Mouse (Mus musculus) midbrain, postnatal 0 days (tissue): ENCODE results near the gene Gmpr. TPM values are rescaled to one million over a fixed set of nuclear protein-coding genes. Genes with fewer than 3 reads are reported as not detected.

Experiments
- ATAC-seq: fragments of 200-750 bp; cut with Nextera tagmentation; 2 replicates; pipeline ENCODE4 v1.8.0; 2017; ENCODE audit warnings: moderate number of reproducible peaks, mild to moderate bottlenecking, moderate TSS enrichment, moderate library complexity; ENCODE audit not compliant: low FRiP score
- DNase-seq: peaks from one replicate; pipeline ENCODE4 v3.0.0-alpha.2; 2015; ENCODE audit warnings: low spot score
- H3K27ac ChIP-seq: fragments of 300-500 bp; sonication (generic); 2 replicates; pipeline ENCODE4 v1.5.1; 2014; ENCODE audit warnings: low read depth, mild to moderate bottlenecking, low read length, mixed read lengths
- H3K27me3 ChIP-seq: fragments of 300-500 bp; sonication (generic); 2 replicates; pipeline ENCODE4 v1.6.1; 2014; ENCODE audit warnings: low read length, control low read depth, mixed read lengths; ENCODE audit not compliant: insufficient read depth
- H3K36me3 ChIP-seq: fragments of 300-500 bp; sonication (generic); 2 replicates; pipeline ENCODE4 v1.6.1; 2014; ENCODE audit warnings: low read length, control low read depth, mixed read lengths; ENCODE audit not compliant: insufficient read depth
- H3K4me1 ChIP-seq: fragments of 300-500 bp; sonication (generic); 2 replicates; pipeline ENCODE4 v1.6.1; 2014; ENCODE audit warnings: mild to moderate bottlenecking, control low read depth, antibody characterized with exemption, low read length, mixed read lengths; ENCODE audit not compliant: insufficient read depth
- H3K4me2 ChIP-seq: fragments of 300-500 bp; sonication (generic); 2 replicates; pipeline ENCODE4 v1.6.1; 2014; ENCODE audit warnings: low read depth, mild to moderate bottlenecking, low read length, mixed read lengths; ENCODE audit not compliant: poor library complexity, severe bottlenecking
- H3K4me3 ChIP-seq: fragments of 300-500 bp; sonication (generic); 2 replicates; pipeline ENCODE4 v1.5.1; 2014; ENCODE audit warnings: low read depth, mild to moderate bottlenecking, low read length, moderate library complexity
- H3K9ac ChIP-seq: fragments of 300-500 bp; sonication (generic); replicated peaks from 2 replicates; pipeline ENCODE4 v1.6.1; 2014; ENCODE audit warnings: mild to moderate bottlenecking, low read length, moderate library complexity, mixed read lengths; ENCODE audit not compliant: poor library complexity, severe bottlenecking
- H3K9me3 ChIP-seq: fragments of 300-500 bp; sonication (generic); 2 replicates; pipeline ENCODE4 v1.6.1; 2016; ENCODE audit warnings: low read length, control low read depth
- CTCF ChIP-seq: IDR thresholded peaks from 2 replicates; pipeline ENCODE4 v1.5.1; 2016; ENCODE audit warnings: antibody characterized with exemption, mild to moderate bottlenecking
- whole genome bisulfite sequencing: fragments of 180-500 bp; shearing (Covaris S2); extraction: QIAGEN DNeasy Blood & Tissue Kit; methylation state at CpG from one replicate; pipeline ENCODE4 v1.1.7; 2014; 5-methylcytosine and 5-hydroxymethylcytosine counted together
- polyA plus RNA-seq: library from polyadenylated mRNA; unstranded; fragments of >200 nt; fragmentation: Nextera tagmentation; extraction: Ambion mirVana; gene quantifications from 2 replicates; pipeline ENCODE4 v1.2.1, GENCODE M21; 2015
- total RNA-seq: library from RNA; depleted of rRNA; stranded (reverse); fragments of >200 nt; gene quantifications from 2 replicates; pipeline ENCODE4 v1.2.3, GENCODE M21; 2014

Gmpr gene
- total and polyA plus RNA-seq, 2 experiments from 2014 or later: 29.2 to 36.7 TPM

- 61% methylated on average over 10 of the region's 10 CpGs for WGBS
- no peak overlapping the region for H3K27ac ChIP-seq
Measured at GRCm38 (mm10) chr13:45466031-45466519, 41.2 kb upstream of the Gmpr start.

GRCm38 (mm10) chr13:45468751-45469150, 38.5 kb upstream of the Gmpr start:
- no peak for TF ChIP-seq CTCF
- Histone ChIP-seq H3K36me3 (no peaks in the 10 kb centered on the region), H3K4me3 (no peak overlapping the region), H3K9me3 (no peaks in the 10 kb centered on the region), H3K4me1 (peaks cover 10% of the 10 kb centered on the region; the same call in 1 of the 2 replicates), H3K4me2 (no peak overlapping the region), H3K27ac (no peak overlapping the region), H3K27me3 (0 out of 2 replicates have a peak, but pooled peaks cover 5% of the 10 kb centered on the region), H3K9ac (no peak overlapping the region)
- WGBS: 67% methylated on average over 5 of the region's 5 CpGs
- ATAC-seq (no peak), DNase-seq (no peak)

More at GRCm38 (mm10) chr13:45466031-45466519, 41.2 kb upstream of the Gmpr start:
- Histone ChIP-seq H3K9ac (no peak overlapping the region), H3K9me3 (no peaks in the 10 kb centered on the region), H3K4me2 (no peak overlapping the region), H3K4me3 (no peak overlapping the region), H3K27me3 (0 out of 2 replicates have a peak, but pooled peaks cover 5% of the 10 kb centered on the region), H3K36me3 (no peaks in the 10 kb centered on the region), H3K4me1 (peaks cover 10% of the 10 kb centered on the region; the same call in 1 of the 2 replicates)
- DNase-seq (peak; percentile 79), ATAC-seq (no peak)
- no peak for TF ChIP-seq CTCF

- H3K27ac ChIP-seq: no peak overlapping the region
- H3K4me2 ChIP-seq: no peak overlapping the region; the same call in 1 of the 2 replicates
- DNase-seq: peak; percentile 75
Measured at GRCm38 (mm10) chr13:45469481-45470301, 37.6 kb upstream of the Gmpr start.

GRCm38 (mm10) chr13:45473311-45473710, 33.9 kb upstream of the Gmpr start:
- DNase-seq (no peak), ATAC-seq (no peak)
- Histone ChIP-seq H3K36me3 (no peaks in the 10 kb centered on the region), H3K9me3 (no peaks in the 10 kb centered on the region), H3K4me2 (no peak overlapping the region), H3K4me3 (no peak overlapping the region), H3K27me3 (peaks cover 5% of the 10 kb centered on the region; the same call in 1 of the 2 replicates), H3K27ac (no peak overlapping the region), H3K9ac (no peak overlapping the region), H3K4me1 (peaks cover 10% of the 10 kb centered on the region; the same call in 1 of the 2 replicates)
- 17% methylated on average over 10 of the region's 10 CpGs for WGBS
- TF ChIP-seq CTCF: no peak

More at GRCm38 (mm10) chr13:45469481-45470301, 37.6 kb upstream of the Gmpr start:
- H3K4me1 ChIP-seq: peaks cover 10% of the 10 kb centered on the region; the same call in 1 of the 2 replicates
- H3K9ac ChIP-seq: no peak overlapping the region
- H3K4me3 ChIP-seq: no peak overlapping the region
- WGBS: 17% methylated on average over 19 of the region's 19 CpGs
- H3K36me3 ChIP-seq: no peaks in the 10 kb centered on the region
- ATAC-seq: peak; percentile 20; the same call in 1 of the 2 replicates
- H3K9me3 ChIP-seq: no peaks in the 10 kb centered on the region
- 0 out of 2 replicates have a peak, but pooled peaks cover 5% of the 10 kb centered on the region for H3K27me3 ChIP-seq
- TF ChIP-seq CTCF: no peak

- DNase-seq (no peak), ATAC-seq (no peak)
- no peak overlapping the region for H3K4me2 ChIP-seq
- no peak overlapping the region for H3K27ac ChIP-seq
- H3K27me3 ChIP-seq: peaks cover 1% of the 10 kb centered on the region; the same call in 1 of the 2 replicates
- H3K4me1 ChIP-seq: no peaks in the 10 kb centered on the region
- H3K9me3 ChIP-seq: no peaks in the 10 kb centered on the region
- WGBS: 78% methylated on average over 8 of the region's 8 CpGs
- no peak overlapping the region for H3K4me3 ChIP-seq
- no peaks in the 10 kb centered on the region for H3K36me3 ChIP-seq
- TF ChIP-seq CTCF: no peak
- H3K9ac ChIP-seq: no peak overlapping the region
Measured at GRCm38 (mm10) chr13:45475297-45475696, 31.9 kb upstream of the Gmpr start.

GRCm38 (mm10) chr13:45477183-45477582, 30.1 kb upstream of the Gmpr start:
- TF ChIP-seq CTCF: peak; percentile 99
- H3K9ac ChIP-seq: no peak overlapping the region
- no peak for ATAC-seq
- H3K36me3 ChIP-seq: no peaks in the 10 kb centered on the region
- no peak overlapping the region for H3K27ac ChIP-seq
- H3K4me2 ChIP-seq: no peak overlapping the region
- WGBS: 34% methylated on average over 3 of the region's 3 CpGs
- no peaks in the 10 kb centered on the region; the same call in 1 of the 2 replicates for H3K27me3 ChIP-seq
- peak; percentile 80 for DNase-seq
- no peaks in the 10 kb centered on the region for H3K4me1 ChIP-seq
- H3K4me3 ChIP-seq: no peak overlapping the region
- no peaks in the 10 kb centered on the region for H3K9me3 ChIP-seq
